Mouse (Mus musculus) brain, embryonic 18.5 days (tissue): ENCODE measurements at regions not wholly inside any gene's neighbourhood (a gene's known extent, or its start where the extent isn't known, plus 50 kb on each side); places are given as distances from the start of the nearest gene placed in this dataset.
"Not testable (repeated sequence)": the region's sequence is repeated elsewhere in the genome, so short reads cannot be mapped to it uniquely, and the experiment has no call there.

Experiments used
- DNase-seq: peaks from one replicate; pipeline ENCODE4 v3.0.0-alpha.2; 2012; ENCODE audit warnings: low read depth, low spot score

- DNase-seq: no peak
Observed at GRCm38 (mm10) chr9:94133682-94134081, 404.2 kb downstream of the 1190002N15Rik start.

GRCm38 (mm10) chr9:94131367-94131766 is 406.5 kb downstream of the 1190002N15Rik start:
- DNase-seq: no peak

DNA sequence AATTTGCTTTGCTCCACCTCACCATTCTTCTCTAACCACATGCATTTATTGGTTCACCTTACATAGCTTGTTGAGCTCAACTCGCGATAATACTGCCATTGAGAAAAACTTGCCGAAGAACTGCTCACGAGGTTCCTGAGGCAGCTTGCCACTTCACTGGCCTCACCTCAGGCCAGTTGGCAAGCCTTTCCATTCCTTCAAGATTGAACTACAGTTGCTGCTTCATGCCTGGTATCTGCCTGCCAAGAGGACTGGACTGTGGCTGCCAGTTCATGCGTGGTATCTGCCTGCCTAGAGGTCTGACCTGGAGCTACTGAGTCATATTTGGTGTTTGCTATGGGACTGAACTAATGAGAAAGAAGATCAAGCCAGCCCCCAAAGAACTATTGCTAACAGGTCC is 420.9 kb downstream of the 1190002N15Rik start:
- DNase-seq: no peak

GRCm38 (mm10) chr9:94107701-94108100 is 430.2 kb downstream of the 1190002N15Rik start:
- not testable (repeated sequence) for DNase-seq

DNA sequence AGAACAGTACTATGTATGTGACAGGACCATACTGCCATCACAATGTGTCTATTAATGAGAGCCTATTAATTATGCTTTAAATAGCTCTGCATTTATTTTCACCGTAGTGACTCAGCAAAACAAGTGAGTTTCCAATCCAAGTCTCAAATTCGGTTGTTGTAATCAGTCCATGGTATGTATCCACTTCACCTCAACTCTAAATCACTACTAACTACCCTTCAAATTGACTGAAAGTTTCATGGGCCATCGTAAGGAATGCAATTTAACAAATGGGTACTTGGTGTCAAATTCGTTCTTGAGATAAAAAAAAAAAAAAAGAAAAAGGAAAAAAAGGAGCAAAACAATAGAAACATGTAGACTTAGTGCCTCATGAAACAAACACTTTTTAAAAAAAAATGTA is 433.2 kb downstream of the 1190002N15Rik start:
- no peak for DNase-seq

- DNase-seq: no peak
Observed at GRCm38 (mm10) chr9:94101958-94102357, 435.9 kb downstream of the 1190002N15Rik start.

GRCm38 (mm10) chr9:94094800-94095199 is 443.1 kb downstream of the 1190002N15Rik start:
- DNase-seq: no peak

GRCm38 (mm10) chr9:94091658-94092225 is 446.1 kb downstream of the 1190002N15Rik start:
- no peak for DNase-seq

- no peak for DNase-seq
Observed at GRCm38 (mm10) chr9:94089759-94090158, 448.1 kb downstream of the 1190002N15Rik start.

- DNase-seq: no peak
Observed at GRCm38 (mm10) chr9:94083629-94084411, 454.1 kb downstream of the 1190002N15Rik start.

- no peak for DNase-seq
Observed at GRCm38 (mm10) chr9:94074904-94075303, 463.0 kb downstream of the 1190002N15Rik start.

GRCm38 (mm10) chr9:94067121-94067520 is 470.8 kb downstream of the 1190002N15Rik start:
- DNase-seq: no peak

- no peak for DNase-seq
Observed at GRCm38 (mm10) chr9:94053229-94053628, 484.7 kb downstream of the 1190002N15Rik start.

DNA sequence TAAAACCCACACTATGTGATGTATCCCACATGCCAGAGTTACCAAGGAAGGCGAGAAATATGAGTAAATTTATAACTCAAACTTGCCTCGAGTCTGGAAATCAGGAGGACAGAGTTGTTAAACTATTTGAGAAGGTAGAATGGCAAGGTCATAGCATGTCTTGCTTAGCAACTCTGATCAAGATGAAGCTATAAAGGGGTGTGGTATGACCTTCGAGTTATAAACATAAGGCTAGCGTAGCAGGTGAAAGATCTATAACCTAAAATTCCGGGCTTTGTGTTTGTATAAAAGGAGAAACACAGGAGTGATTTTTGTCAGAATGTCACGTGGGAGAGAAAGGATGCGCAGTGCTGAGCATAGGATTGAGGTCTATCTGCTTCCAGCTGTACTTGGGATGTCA is 490.0 kb downstream of the 1190002N15Rik start:
- DNase-seq: no peak

DNA sequence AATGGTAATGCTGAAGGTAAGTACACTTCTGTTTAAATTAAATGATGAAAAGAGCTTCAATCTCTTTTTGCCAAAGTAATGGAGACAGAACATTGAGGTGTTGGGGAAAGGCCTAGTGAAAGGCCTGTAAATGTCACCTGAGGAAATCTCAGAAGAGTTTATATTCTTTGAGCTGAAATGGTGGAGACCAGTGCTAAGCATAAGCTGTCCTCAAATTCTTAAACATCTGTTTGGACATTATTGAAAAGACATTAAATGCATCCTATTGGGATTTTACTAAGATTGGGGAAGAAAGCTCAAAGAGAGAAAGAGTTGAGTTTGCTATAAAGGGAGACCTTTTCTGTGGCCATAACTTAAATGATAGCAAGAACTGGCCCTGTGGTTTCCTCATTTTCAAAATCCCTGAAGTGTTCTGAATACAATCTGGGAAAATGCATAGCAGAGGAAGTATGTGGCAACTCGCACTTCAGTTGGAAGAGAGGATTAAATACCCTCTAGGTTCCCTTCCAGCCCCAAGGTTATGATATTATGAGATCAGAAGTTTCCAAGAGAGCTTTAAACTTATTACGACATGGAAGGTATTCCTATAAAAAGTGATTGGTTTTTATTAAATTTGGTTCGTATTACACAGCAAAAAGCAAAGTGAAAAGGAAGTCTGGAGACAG is 492.3 kb downstream of the 1190002N15Rik start:
- DNase-seq: no peak

DNA sequence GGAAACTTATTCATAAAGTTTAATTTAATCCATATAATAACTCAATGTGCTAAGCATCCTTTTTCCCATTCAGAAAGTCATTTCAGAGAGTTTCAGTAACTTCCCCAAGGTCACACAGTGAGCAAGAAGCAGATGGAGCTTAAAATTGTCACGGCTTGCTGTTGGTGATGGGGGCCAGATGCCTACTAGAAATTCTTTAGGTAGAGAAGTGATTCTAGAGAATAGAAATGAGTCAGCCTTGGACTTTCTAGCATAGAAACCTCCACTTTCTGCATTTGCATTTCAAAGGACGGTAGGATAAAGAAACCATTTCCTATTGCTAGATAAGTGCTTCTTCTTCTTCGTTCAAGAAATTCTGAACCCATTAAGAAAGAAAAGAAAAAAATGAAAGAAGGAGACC is 514.1 kb downstream of the 1190002N15Rik start:
- no peak for DNase-seq

DNA sequence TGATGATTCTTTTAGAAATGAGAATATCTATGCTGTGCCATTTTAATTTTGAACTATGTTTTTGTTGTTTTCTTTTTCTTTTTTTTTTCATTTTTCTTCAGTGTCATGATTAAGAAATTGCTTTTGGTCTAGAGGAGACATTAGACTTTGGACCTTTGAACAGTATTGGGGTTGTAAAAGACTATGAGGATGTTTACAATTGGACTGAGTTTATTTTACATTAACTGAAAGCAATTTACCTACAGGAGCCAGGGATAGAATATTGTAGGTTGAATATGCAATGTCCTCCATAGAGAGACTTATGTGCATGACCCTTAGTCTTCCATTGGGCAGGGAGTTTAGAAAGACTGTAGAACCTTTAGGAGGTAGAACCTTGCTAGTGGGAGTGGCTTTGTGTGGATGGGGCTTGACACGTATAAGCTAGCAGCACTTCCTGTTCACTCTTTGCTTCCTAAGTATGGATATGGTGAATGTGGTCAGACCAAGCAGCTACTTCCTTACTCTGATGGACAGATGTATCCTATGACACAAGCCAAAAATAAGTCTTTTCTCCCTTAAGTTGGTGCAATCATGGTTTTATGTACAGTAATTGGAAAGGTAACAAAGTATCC is 516.5 kb downstream of the 1190002N15Rik start:
- DNase-seq: no peak

GRCm38 (mm10) chr9:94016747-94017487 is 521.0 kb downstream of the 1190002N15Rik start:
- DNase-seq: no peak

DNA sequence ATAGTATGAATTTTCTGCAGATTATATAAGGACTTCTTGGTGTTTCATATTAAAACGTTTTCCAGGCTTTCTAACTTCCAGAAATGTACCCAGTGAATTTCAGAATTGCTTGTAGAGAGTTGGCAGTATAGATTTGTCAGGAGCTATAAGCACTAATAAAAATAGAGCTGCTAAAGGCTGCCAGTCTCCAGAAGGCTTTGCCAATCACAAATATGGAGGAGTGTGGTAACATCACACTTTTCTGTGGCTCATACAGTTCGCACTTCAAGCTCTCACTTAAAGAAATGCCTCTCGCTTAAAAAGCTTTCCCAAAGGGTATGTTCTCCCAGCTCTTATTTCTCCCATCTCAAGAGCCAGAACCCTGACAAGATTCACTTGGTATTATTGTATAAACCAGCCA is 545.7 kb downstream of the 1190002N15Rik start:
- peak; percentile 26 for DNase-seq

- no peak for DNase-seq
Observed at GRCm38 (mm10) chr9:93991141-93991540, 546.7 kb downstream of the 1190002N15Rik start.

GRCm38 (mm10) chr9:93981136-93981535 is 556.7 kb downstream of the 1190002N15Rik start:
- DNase-seq: no peak
